Mouse (Mus musculus): Measurements from ENCODE around the gene Txlnb. TPM values are rescaled to one million over a fixed set of nuclear protein-coding genes. Genes with fewer than 3 reads are reported as not detected.
"Not testable (repeated sequence)": the region's sequence is repeated elsewhere in the genome, so short reads cannot be mapped to it uniquely, and the experiment has no call there.

Txlnb gene
- polyA plus RNA-seq, 1 experiment from 2014 or later = 1.2 TPM

- peaks cover 10% of the 10 kb centered on the region for H3K4me1 ChIP-seq (ENCODE audit: control insufficient read depth, insufficient read depth, low read length)
- H3K27me3 ChIP-seq (ENCODE audit: control insufficient read depth, insufficient read depth, low read length) = no peaks in the 10 kb centered on the region
- H3K9me3 ChIP-seq (ENCODE audit: control insufficient read depth, low read length) = no peaks in the 10 kb centered on the region
- WGBS = 93% methylated on average over 3 of the region's 3 CpGs
- no peaks in the 10 kb centered on the region for H3K36me3 ChIP-seq (ENCODE audit: control insufficient read depth, insufficient read depth, low read length)
- H3K27ac ChIP-seq (ENCODE audit: low read depth, low read length) = no peak overlapping the region
- H3K4me2 ChIP-seq (replicated peaks; ENCODE audit: low read depth, low read length) = no peak overlapping the region
- H3K4me3 ChIP-seq (ENCODE audit: low read length) = no peak overlapping the region
- ATAC-seq (ENCODE audit: low FRiP score, low TSS enrichment) = no peak
- H3K9ac ChIP-seq (ENCODE audit: low read depth, low read length) = no peak overlapping the region
Observed at GRCm38 (mm10) chr10:17797681-17798080, 1.7 kb downstream of the Txlnb start.

GRCm38 (mm10) chr10:17801788-17802187 is 5.8 kb downstream of the Txlnb start:
- ATAC-seq (ENCODE audit: low FRiP score, low TSS enrichment) = no peak
- no peaks in the 10 kb centered on the region for H3K9me3 ChIP-seq (ENCODE audit: control insufficient read depth, low read length)
- no peak overlapping the region for H3K4me3 ChIP-seq (ENCODE audit: low read length)
- no peak overlapping the region for H3K4me2 ChIP-seq (replicated peaks; ENCODE audit: low read depth, low read length)
- peaks cover 7% of the 10 kb centered on the region for H3K4me1 ChIP-seq (ENCODE audit: control insufficient read depth, insufficient read depth, low read length)
- H3K27ac ChIP-seq (ENCODE audit: low read depth, low read length) = no peak overlapping the region
- H3K27me3 ChIP-seq (ENCODE audit: control insufficient read depth, insufficient read depth, low read length) = no peaks in the 10 kb centered on the region
- WGBS = 76% methylated on average over 2 of the region's 2 CpGs
- H3K9ac ChIP-seq (ENCODE audit: low read depth, low read length) = no peak overlapping the region
- H3K36me3 ChIP-seq (ENCODE audit: control insufficient read depth, insufficient read depth, low read length) = no peaks in the 10 kb centered on the region

- H3K36me3 ChIP-seq (ENCODE audit: control insufficient read depth, insufficient read depth, low read length) = no peaks in the 10 kb centered on the region
- WGBS = 89% methylated on average over 1 of the region's 1 CpGs
Observed at GRCm38 (mm10) chr10:17808526-17808925, 12.5 kb downstream of the Txlnb start.

GRCm38 (mm10) chr10:17815052-17815451 is 19.0 kb downstream of the Txlnb start:
- no peak overlapping the region for H3K4me2 ChIP-seq (replicated peaks; ENCODE audit: low read depth, low read length)
- WGBS = 85% methylated on average over 11 of the region's 11 CpGs

More at GRCm38 (mm10) chr10:17808526-17808925, 12.5 kb downstream of the Txlnb start:
- H3K4me2 ChIP-seq (replicated peaks; ENCODE audit: low read depth, low read length) = no peak overlapping the region
- no peaks in the 10 kb centered on the region for H3K4me1 ChIP-seq (ENCODE audit: control insufficient read depth, insufficient read depth, low read length)
- no peak overlapping the region for H3K4me3 ChIP-seq (ENCODE audit: low read length)
- no peak overlapping the region for H3K27ac ChIP-seq (ENCODE audit: low read depth, low read length)
- no peak for ATAC-seq (ENCODE audit: low FRiP score, low TSS enrichment)
- H3K9ac ChIP-seq (ENCODE audit: low read depth, low read length) = no peak overlapping the region
- H3K27me3 ChIP-seq (ENCODE audit: control insufficient read depth, insufficient read depth, low read length) = no peaks in the 10 kb centered on the region
- no peaks in the 10 kb centered on the region for H3K9me3 ChIP-seq (ENCODE audit: control insufficient read depth, low read length)

GRCm38 (mm10) chr10:17820422-17820821 is 24.4 kb downstream of the Txlnb start:
- WGBS = 97% methylated on average over 7 of the region's 7 CpGs
- H3K4me3 ChIP-seq (ENCODE audit: low read length); H3K9me3 ChIP-seq (ENCODE audit: control insufficient read depth, low read length); H3K27me3 ChIP-seq (ENCODE audit: control insufficient read depth, insufficient read depth, low read length); H3K27ac ChIP-seq (ENCODE audit: low read depth, low read length); H3K9ac ChIP-seq (ENCODE audit: low read depth, low read length); H3K4me2 ChIP-seq (replicated peaks; ENCODE audit: low read depth, low read length); H3K4me1 ChIP-seq (ENCODE audit: control insufficient read depth, insufficient read depth, low read length); H3K36me3 ChIP-seq (ENCODE audit: control insufficient read depth, insufficient read depth, low read length); ATAC-seq (ENCODE audit: low FRiP score, low TSS enrichment): not testable (repeated sequence)

More at GRCm38 (mm10) chr10:17815052-17815451, 19.0 kb downstream of the Txlnb start:
- Histone ChIP-seq H3K4me1 (ENCODE audit: control insufficient read depth, insufficient read depth, low read length) (no peaks in the 10 kb centered on the region), H3K4me3 (ENCODE audit: low read length) (no peak overlapping the region), H3K36me3 (ENCODE audit: control insufficient read depth, insufficient read depth, low read length) (no peaks in the 10 kb centered on the region), H3K9ac (ENCODE audit: low read depth, low read length) (no peak overlapping the region), H3K27me3 (ENCODE audit: control insufficient read depth, insufficient read depth, low read length) (no peaks in the 10 kb centered on the region), H3K27ac (ENCODE audit: low read depth, low read length) (no peak overlapping the region), H3K9me3 (ENCODE audit: control insufficient read depth, low read length) (no peaks in the 10 kb centered on the region)
- ATAC-seq (ENCODE audit: low FRiP score, low TSS enrichment) = no peak

- no peaks in the 10 kb centered on the region for H3K36me3 ChIP-seq (ENCODE audit: control insufficient read depth, insufficient read depth, low read length)
- no peak for ATAC-seq (ENCODE audit: low FRiP score, low TSS enrichment)
- no peak overlapping the region for H3K27ac ChIP-seq (ENCODE audit: low read depth, low read length)
- H3K4me2 ChIP-seq (replicated peaks; ENCODE audit: low read depth, low read length) = peak overlapping the region; percentile 37
- H3K9me3 ChIP-seq (ENCODE audit: control insufficient read depth, low read length) = no peaks in the 10 kb centered on the region
- H3K4me1 ChIP-seq (ENCODE audit: control insufficient read depth, insufficient read depth, low read length) = no peaks in the 10 kb centered on the region
- 3% methylated on average over 12 of the region's 12 CpGs for WGBS
- H3K27me3 ChIP-seq (ENCODE audit: control insufficient read depth, insufficient read depth, low read length) = no peaks in the 10 kb centered on the region
- H3K9ac ChIP-seq (ENCODE audit: low read depth, low read length) = no peak overlapping the region
- H3K4me3 ChIP-seq (ENCODE audit: low read length) = peak overlapping the region; percentile 9; the same call in 1 of the 2 replicates
Observed at GRCm38 (mm10) chr10:17827391-17827790, 31.4 kb downstream of the Txlnb start.

- no peak overlapping the region for H3K27ac ChIP-seq (ENCODE audit: low read depth, low read length)
- no peaks in the 10 kb centered on the region for H3K4me1 ChIP-seq (ENCODE audit: control insufficient read depth, insufficient read depth, low read length)
- H3K36me3 ChIP-seq (ENCODE audit: control insufficient read depth, insufficient read depth, low read length) = no peaks in the 10 kb centered on the region
- no peaks in the 10 kb centered on the region for H3K27me3 ChIP-seq (ENCODE audit: control insufficient read depth, insufficient read depth, low read length)
- H3K4me3 ChIP-seq (ENCODE audit: low read length) = no peak overlapping the region
- no peaks in the 10 kb centered on the region for H3K9me3 ChIP-seq (ENCODE audit: control insufficient read depth, low read length)
- H3K4me2 ChIP-seq (replicated peaks; ENCODE audit: low read depth, low read length) = no peak overlapping the region
- no peak for ATAC-seq (ENCODE audit: low FRiP score, low TSS enrichment)
- no peak overlapping the region for H3K9ac ChIP-seq (ENCODE audit: low read depth, low read length)
- 76% methylated on average over 4 of the region's 4 CpGs for WGBS
Observed at GRCm38 (mm10) chr10:17829205-17829604, 33.2 kb downstream of the Txlnb start.

- Histone ChIP-seq H3K36me3 (ENCODE audit: control insufficient read depth, insufficient read depth, low read length) (no peaks in the 10 kb centered on the region), H3K27ac (ENCODE audit: low read depth, low read length) (no peak overlapping the region), H3K9ac (ENCODE audit: low read depth, low read length) (no peak overlapping the region), H3K27me3 (ENCODE audit: control insufficient read depth, insufficient read depth, low read length) (no peaks in the 10 kb centered on the region), H3K9me3 (ENCODE audit: control insufficient read depth, low read length) (no peaks in the 10 kb centered on the region), H3K4me1 (ENCODE audit: control insufficient read depth, insufficient read depth, low read length) (no peaks in the 10 kb centered on the region), H3K4me3 (ENCODE audit: low read length) (no peak overlapping the region), H3K4me2 (replicated peaks; ENCODE audit: low read depth, low read length) (no peak overlapping the region)
- 62% methylated on average over 3 of the region's 3 CpGs for whole genome bisulfite sequencing
- ATAC-seq (ENCODE audit: low FRiP score, low TSS enrichment) = no peak
Observed at GRCm38 (mm10) chr10:17831041-17831440, 35.0 kb downstream of the Txlnb start.

GRCm38 (mm10) chr10:17835031-17835430 is 39.0 kb downstream of the Txlnb start:
- ATAC-seq (ENCODE audit: low FRiP score, low TSS enrichment) = no peak
- H3K4me2 ChIP-seq (replicated peaks; ENCODE audit: low read depth, low read length) = no peak overlapping the region
- H3K36me3 ChIP-seq (ENCODE audit: control insufficient read depth, insufficient read depth, low read length) = no peaks in the 10 kb centered on the region
- no peaks in the 10 kb centered on the region for H3K9me3 ChIP-seq (ENCODE audit: control insufficient read depth, low read length)
- no peaks in the 10 kb centered on the region for H3K27me3 ChIP-seq (ENCODE audit: control insufficient read depth, insufficient read depth, low read length)
- no peaks in the 10 kb centered on the region for H3K4me1 ChIP-seq (ENCODE audit: control insufficient read depth, insufficient read depth, low read length)
- H3K9ac ChIP-seq (ENCODE audit: low read depth, low read length) = no peak overlapping the region
- H3K4me3 ChIP-seq (ENCODE audit: low read length) = no peak overlapping the region
- WGBS = 84% methylated on average over 6 of the region's 6 CpGs
- H3K27ac ChIP-seq (ENCODE audit: low read depth, low read length) = no peak overlapping the region

Measured in kidney, embryonic 14.5 days (tissue).